Mouse (Mus musculus) lung, postnatal 36 days (tissue): ENCODE measurements around the gene Zfp575.
A peak's percentile ranks its signal among the peaks of the same experiment; 100 is the strongest.
"Not testable (repeated sequence)": the region's sequence is repeated elsewhere in the genome, so short reads cannot be mapped to it uniquely, and the experiment has no call there.

Experiments used
- DNase-seq: peaks from one replicate; pipeline ENCODE4 v3.0.0; 2022; ENCODE audit warnings: mixed read lengths

The Zfp575 gene

DNA sequence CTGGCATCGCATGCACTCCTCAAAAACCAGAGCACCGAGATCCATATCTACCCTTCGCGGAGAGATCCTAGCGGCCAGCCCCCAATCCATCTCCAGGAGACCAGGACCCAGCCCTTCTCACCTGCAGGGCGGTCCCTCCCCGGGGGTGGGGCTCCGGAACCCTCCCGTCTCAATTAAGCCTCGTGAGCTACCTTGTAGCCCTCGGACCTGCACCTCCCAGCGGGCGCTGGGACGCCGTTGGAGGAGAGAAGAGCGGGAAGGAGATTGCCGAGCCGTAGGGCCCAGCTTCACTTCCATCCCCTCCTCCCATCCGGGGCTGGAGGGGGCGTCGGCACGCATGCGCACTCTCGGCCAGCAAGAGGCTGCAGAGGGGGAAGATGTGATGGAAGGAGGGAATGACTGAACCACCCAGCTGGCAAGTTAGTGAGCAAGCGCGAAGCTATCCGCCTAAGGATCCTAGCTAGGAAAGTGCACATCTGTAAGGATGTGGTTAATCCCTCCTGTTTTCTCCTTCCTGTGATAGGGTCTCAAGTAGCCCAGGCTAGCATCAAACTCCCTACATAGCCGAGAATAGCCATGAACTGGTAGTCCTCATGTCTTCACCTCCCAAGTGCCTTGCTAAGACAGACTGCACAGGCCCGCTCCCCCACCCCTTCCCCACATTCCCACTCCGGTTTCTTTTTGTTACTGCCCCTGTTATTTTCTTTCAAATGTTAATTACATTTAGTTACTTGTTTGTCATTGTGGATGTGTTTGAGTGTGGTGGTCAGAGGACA is at the start of gene Zfp575, which contains the start of gene Ethe1:
TSS of gene Zfp575 (minus strand) at position 312 of the 776 bp plus-strand sequence.
TSS of gene Ethe1 (plus strand) at position 214 of the 776 bp plus-strand sequence.
- no peak for DNase-seq

DNA sequence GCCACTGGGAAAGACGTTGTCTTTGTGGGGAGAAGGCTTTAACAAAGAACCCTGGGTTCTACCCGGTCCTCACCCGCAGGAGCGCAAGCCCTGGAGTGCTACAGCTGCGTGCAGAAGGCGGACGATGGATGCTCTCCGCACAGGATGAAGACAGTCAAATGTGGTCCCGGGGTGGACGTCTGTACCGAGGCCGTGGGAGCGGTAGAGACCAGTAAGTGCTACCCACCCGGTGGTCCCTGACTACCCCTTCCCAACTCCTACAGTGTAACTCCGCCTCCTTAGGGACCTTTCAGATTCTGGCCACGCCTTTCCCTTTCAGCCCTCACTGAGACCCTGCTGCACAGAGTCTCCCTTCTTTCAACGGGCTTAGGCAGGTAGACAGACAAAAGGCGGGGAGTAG is 49.6 kb upstream of the Zfp575 start:
- DNase-seq: no peak

DNA sequence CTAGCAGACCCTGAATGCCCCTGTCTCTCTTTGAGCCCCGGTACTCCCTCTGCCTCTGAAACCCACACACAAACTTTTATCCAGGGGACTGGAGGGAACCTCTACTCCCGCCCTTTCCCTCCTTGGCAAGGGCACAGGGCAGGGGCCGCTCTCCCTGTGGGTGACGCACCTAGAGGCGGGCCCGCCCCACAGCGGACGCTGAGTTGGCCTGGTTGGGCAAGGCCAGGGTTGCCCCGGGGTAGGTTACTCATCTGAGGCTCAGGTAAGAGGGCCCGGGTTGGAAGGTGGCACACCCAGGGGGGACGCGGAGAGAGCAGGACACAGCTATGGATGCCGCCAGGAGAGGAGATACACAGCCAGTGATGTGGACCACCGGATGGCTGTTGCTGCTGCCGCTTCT is 48.8 kb upstream of the Zfp575 start, which contains the start of gene Lypd3:
TSS of gene Lypd3 (plus strand) at position 287 of the 400 bp plus-strand sequence.
- DNase-seq: no peak

DNA sequence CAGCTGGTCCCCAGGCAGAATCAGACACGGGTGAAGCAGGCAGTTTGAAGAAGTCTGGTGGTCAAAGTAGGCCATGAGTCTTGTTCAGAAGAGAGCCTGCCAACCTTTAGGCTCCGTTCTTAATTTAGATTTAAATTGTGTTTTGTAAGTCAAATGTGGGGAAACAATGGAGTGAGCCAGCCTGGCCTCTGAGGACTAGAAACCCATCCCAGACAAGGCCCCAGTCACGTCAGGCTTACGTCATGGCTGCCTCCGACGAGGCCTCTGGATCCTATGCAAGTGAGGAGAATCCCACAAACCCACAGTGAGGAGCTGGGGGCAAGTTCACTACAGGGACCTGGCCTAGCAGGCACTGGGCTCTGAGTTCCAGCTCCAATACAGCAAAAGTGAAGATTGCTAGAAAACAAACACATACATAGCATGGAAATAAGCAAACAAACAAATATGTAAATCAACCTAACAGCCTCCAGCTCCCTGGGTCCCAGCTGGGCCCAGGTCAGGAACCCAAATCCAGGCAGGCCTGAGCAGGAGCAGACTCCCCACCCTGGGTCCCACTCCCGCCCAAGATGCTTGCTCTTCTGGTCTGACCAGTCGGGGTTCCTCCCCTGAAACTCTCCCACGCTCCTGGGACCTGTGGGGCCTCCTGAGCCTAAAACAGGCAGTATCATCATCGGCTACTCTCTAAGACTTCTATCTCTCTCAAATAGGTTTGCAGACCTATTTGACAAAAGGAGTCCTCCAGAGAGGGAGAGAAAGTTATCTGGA is 42.9 kb upstream of the Zfp575 start:
- DNase-seq: no peak

DNA sequence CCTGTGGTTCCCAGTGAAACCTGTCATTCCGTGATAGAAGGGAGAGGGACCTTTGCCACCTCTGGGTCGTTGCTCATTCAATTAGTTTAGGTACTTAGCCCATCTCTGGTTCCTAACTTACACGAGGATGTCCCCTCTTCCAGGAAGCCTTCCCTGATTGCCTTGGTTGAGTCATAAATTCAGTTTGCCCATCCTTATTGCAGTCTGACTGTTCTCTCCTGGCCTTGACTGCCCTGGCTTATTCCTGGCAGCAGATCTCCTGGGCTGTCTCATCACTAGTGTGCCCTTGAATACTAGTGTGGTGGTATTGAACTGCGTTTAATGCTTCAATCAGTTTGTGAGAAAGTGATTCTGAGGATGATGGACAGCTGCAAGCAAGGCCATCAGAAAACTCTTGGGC is 42.2 kb upstream of the Zfp575 start:
- DNase-seq: no peak

DNA sequence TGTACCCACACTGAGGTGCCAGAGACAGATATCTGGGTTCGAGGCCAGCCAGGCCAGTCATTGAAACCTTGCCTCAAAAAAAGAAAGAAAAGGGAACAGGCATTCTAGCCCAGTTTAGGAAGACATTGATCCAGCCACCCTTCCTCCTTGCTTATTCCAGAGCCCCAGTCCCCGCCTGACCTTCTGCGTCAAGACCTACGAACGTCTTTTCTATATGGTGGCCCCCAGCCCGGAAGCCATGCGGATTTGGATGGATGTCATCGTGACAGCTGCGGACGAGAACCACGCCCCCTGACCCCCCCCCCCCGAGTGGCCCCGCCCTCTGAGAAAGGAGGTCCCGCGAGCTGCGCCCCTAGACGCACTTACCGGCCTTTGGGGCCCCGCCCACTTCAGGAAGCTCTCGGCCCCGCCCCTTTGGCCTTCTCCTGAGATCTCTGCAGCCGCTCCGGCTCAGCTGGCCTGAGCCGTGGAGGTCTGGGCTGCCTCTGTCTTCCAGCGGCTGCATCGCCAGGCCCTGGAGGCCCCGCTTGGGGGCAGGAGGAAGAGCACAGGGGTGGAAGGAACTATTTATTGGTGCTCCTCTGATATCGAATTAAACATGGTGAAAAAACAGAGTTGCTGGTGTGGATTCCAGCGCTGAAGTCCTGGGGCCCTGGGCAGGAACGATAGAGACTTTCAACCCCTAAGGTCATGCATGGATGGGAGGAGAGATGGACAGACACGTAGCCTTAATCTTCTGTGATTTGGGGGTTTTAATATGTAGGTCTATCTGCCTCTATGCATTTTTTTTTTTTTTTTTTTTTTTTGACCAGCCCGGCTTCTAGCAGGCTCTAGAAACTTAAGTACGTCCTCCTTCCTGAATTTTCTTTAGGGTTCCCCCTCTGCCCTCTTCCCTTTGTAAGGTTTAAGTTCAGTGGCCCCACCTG is 41.5 kb upstream of the Zfp575 start:
- DNase-seq: peak; percentile 91

DNA sequence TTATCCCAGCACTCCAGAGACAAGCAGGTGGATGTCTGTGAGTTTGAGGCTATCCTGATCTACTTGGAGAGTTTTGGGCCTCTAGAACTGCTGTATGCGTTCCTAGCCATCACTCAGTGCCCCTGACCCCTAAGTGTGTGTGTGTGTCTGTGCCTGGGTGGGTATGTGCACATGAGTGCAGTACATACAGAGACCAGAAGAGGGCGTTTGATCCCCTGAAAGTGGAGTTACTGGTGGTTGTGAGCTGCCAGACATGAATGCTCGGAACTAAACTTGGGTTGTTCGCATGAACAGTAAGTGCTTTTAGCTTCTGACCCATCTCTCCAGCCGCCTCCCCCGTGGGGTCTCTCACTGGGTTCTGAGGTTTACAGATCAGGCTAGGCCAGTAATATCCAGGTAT is 35.5 kb upstream of the Zfp575 start:
- no peak for DNase-seq

DNA sequence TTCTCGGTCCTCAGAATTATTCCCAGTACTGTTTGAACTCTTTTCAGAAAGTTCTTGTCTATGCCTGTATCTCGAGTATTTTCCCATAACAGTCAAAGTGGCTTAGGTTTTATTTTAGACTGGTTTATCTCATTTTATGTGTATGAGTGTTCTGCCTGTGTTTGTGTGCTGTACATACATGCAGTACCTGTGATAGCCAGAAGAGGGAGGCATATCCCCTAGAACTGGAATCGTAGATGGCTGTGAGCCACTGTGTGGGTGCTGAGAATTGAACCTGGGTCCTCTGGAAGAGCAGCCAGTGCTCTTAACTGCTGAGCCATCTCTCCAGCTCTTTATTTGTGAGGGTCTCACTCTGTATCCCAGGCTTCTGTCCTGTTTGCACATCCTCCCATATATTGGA is 33.8 kb upstream of the Zfp575 start:
- no peak for DNase-seq

DNA sequence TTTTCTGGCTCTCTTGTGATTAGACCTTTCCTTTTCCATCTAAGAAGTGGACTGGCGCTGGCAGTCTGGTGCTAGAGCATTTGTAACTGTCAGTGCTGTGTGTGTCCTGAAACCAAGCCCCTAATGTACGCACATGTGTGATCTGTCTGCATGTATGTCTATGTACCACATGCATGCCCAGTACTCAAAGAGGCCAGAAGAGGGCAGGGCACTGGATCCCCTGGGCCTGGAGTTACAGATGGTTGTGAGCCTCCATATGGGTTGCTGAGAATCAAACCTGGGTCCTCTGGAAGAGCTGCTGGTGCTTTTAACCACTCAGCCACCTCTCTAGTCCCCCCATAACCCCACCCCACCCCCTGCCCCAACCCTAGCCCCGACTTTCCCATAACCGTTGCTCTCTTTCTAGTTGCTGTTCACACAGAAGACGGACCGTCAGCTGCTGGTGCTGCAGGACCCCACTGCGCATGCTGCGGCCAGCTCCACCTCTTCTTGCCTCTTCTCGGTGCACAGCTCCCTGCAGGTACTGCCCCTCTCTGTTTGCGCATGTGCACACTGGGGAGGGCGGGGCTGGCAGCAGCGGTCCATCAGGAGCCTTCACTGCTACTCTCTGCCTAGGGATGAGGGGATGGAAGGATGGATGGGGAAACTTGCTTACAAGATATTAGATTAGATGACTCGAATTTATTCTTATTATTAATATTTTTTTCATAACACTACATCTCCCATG is 32.4 kb upstream of the Zfp575 start:
- DNase-seq: no peak

DNA sequence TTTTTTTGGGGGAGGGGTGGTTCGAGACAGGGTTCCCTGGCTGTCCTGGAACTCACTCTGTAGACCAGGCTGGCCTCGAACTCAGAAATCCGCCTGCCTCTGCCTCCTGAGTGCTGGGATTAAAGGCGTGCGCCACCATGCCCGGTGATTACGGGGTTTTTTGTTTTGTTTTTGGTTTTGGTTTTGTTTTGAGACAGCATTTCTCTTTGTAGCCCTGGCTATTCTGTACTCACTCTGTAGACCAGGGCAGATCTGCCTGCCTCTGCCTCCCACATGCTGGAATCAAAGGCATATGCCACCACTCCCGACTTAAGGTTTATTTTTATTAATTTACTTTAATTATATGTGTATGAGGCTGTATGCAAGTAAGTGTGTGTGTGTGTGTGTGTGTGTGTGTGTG is 30.9 kb upstream of the Zfp575 start:
- DNase-seq: not testable (repeated sequence)

DNA sequence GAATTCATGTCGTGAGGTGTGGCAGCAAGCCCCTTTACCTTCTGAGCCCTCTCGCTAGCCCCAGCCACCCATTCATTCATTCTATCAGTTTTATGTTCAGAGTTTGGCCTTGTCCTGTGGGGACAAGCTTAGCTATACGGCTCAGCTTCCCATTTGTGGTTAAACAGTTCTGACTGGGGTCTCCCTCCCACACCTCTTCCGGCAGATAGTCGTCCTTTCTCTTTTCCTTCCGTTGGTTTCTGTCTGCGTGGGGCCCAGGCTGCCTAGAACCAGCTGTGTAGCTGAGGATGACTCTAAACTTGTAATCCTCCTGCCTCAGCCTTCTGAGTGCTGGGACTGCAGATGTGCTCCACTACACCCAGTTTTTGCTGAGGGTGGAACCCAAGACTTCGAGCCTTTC is 30.3 kb upstream of the Zfp575 start:
- no peak for DNase-seq

DNA sequence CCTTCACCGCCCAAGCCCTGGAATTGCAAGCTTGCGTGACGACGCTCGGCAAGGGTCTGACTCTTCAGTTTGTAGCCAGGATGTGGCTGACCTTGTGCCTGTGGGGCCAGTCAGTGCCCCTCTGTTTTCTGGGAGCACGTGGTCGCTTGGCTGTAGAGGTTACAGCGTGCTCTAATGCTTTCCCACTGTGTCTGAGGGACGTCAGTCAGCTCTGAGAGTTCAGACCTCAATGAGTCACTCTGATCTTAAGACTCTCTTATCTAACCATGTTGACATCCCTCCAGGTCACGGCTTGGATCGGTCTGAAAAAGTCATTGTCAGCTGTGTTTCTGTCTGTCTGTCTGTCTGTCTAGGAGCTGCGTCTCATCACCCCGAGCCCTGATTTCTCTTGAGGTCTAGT is 27.4 kb upstream of the Zfp575 start:
- no peak for DNase-seq

DNA sequence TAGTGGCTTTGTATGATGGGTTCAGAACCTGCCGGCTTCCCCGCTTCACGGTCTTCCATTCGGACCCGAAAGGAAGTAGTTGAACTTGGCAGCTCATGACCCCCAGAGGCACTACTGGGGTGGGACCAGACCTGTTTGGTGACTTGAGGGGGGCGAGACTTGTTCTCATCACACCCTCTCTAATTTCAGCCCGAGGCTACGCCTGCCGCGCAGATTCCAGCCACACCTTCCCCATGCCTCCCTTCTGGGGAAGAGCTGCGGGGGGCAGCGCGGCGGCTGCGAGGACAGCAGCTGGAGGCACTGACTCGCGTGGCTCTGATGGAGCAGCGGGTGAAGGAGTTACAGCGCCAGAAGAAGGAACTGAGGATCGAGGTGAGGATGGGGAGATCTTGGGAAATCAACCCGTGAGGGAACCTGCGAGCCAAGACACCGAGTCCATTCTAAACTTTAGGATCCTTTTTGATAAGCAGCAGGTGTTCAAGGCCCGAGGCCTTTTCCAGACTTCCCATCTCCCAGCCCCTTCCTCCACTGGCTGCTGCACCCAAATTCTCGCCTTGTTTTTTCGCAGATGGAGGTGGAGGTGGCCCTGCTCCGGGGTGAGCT is 25.0 kb upstream of the Zfp575 start:
- DNase-seq: no peak

DNA sequence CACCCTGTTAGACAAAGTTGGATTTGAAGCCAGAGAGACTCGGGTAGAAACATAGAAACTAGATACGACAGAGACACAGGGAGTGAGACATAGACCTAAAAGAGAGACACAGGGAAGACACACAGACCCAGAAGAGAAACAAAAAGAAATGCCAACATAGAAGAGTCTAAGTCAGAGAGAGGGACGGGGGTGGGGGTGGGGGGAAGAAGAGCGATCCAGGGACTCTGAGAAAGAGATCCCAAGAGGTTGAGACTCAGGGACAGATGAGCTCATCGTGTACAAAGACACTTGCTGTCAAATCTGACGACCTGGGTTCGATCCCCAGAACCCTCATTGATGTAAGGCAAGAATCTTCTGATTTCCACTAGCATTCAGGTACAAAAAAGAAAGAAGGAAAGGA is 24.3 kb upstream of the Zfp575 start:
- no peak for DNase-seq

DNA sequence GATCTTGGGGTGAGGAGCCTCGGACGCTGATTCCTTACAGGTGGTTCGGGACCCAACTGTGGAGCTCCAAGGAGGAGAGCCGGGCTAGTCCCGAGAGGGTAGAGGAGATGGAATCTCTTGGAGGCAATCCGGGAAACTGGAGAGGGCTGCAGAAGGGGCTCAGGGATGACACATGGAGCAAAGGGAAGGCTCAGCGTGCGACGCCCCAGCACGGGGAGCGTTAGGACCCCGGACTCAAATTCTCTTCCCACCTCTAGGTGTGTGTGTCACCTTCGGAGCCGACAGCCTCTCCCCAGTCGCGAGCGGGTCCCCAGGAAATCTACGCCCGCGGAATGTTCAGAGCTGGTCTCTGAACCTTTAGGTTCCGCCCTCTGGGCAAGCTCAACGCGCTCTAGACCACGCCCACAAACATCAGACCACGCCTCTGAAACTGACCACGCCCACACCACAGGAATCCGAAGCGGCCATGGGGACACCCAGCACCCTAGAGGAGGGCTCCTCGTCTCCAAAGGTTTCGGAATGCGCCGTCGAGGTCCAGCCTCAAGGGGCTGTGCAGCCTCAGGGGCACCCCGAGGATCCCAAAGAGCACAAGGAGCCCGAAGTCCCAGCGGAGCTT is 23.5 kb upstream of the Zfp575 start:
- peak; percentile 98 for DNase-seq

DNA sequence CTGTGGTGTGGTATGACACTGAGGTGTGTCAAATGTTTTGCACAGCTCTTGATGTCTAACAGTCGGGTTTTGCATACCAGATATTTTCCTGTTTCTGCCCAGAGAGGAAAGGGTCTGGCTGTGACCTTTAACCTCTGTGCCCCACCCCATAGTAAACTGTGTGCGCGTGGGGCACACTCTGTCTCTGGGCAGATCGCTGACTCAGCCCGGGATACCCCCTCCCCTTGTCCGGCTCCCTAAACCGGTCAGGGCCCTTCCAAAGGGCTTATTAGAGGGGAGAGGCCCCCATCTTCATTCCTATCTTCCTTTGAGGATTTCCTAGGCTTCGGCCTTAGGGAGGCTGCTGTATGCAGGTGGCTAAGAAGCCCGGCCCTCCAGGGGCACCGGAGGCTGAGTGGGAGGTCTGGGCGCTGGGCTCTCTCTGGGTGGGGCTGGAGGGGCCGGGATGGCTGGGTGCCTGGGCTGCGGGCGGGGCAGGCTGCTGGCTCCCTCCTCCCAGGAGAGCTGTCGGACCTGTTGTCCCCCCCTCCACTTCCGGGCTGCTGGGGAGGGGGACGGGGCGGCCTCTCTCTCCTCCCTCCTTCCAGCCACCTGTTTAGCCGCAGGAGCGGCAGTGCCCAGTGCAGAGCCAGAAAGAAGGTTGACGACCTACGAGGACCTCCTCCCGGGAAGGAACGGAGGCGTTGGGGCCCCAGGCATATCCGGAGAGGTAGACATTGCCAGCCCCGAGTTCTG is 22.9 kb upstream of the Zfp575 start, which contains the start of gene Phldb3:
TSS of gene Phldb3 (plus strand) at position 620 of the 735 bp plus-strand sequence.
- peak; percentile 68 for DNase-seq

DNA sequence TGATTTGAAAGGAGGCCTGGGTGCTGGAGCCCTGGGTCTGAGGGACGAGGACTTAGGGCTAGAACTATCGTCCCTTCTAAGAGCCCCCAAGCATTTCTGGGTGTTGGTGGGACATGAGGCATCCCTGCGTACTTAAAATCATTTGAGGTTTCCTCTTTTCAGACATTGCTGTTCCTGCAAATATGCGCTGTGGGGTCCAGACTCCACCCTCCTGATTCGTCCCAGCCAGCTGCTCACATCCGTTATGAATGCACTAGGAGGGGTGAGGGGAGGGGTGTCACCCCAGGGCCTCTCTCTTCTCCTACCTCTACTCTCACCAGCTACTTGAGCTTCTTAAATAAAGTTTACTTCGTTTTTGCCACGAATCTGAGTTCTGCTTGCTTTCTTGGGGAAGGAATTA is 21.1 kb upstream of the Zfp575 start:
- DNase-seq: no peak

DNA sequence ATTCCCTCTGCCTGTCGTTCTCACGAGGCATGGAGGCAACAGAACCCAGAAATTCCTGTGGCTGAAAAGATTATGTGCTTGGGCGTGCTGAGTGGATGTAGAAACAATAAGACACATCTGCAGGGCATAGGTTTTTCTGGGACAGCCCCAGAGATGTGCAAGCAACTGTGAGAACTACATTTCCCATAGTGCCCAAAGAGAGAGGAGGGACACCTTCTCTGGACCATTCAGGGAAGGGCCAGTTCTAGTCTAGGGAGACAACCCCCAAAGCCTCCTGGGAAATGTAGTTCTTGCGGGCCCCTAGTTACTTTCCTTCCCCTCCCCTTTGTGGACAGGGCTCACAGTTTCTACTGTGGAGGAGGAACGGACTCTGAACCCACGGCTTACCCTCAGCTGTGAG is 20.6 kb upstream of the Zfp575 start:
- peak; percentile 86 for DNase-seq

DNA sequence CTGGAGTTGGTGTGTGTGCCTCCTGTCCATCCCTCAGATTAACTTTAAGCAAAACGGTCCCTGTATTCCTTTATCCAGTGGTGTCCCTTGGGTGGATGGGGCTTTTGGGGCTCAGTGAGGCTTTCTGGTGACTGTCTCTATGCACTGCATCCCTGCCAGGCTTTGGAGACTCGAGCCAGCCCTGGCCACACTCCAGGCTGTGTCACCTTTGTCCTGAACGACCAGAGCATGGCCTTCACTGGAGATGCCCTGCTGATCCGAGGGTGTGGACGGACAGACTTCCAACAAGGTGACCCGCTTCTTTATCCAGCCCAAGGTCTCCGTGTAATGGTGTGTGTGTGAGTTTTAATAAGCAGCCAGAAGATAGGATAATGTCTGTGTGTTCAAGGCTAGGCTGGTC is 18.6 kb upstream of the Zfp575 start:
- no peak for DNase-seq

DNA sequence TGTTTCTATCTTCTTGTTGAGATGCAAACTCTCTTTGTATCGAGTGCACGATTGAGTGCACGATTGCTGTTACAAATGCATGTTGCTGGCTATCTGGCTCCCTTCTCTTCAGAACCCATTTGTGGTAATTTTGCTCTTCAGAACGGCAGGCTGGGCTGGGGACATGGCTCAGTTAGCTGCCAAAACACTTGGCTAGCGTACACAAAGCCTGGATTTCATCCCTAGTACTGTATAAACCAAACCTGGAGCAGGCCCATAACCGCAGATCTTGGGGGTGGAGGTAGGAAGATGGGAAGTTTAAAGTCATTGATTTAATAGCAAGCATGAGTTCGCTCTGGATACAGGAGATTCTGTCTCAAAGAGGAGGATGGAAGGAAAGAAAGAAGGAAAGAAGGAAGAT is 18.1 kb upstream of the Zfp575 start:
- DNase-seq: no peak
